Mouse (Mus musculus): ENCODE results near the gene Cdkn1b. TPM values are rescaled to one million over a fixed set of nuclear protein-coding genes. Genes with fewer than 3 reads are reported as not detected.
A peak's percentile ranks its signal among the peaks of the same experiment; 100 is the strongest.

Cdkn1b gene
- total RNA-seq (2017): 272 to 301 TPM (median 295 TPM) in 3 replicates

DNA sequence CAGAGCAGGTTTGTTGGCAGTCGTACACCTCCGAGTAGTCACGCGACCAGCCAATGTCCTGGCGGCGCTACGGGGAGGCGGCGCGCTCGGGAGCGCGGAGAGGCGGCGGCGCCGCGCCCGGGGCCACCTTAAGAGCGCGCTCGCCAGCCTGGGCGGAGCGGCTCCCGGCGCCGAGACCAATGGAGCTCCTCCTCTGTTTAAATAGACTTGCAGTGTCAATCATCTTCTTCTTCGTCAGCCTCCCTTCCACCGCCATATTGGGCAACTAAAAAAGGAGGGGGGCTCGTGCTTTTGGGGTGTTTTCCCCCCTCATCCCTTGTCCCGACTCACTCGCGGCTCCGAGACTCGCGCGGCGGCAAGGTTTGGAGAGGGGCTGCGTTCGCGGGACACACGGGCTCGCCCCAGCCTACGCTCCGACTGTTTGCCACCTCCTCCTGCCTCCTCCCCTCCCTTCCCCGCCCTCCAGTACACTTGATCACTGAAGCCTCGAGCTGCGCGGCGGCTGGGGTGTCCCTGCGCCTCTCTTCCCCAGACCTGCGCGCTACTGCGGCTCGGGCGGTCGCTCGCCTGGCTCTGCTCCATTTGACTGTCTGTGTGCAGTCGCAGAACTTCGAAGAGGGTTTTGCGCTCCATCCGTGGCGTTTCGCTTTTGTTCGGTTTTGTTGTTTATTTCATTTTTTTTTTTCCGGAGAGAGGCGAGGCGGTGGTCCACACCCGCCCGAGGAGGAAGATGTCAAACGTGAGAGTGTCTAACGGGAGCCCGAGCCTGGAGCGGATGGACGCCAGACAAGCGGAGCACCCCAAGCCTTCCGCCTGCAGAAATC is at the start of gene Cdkn1b:
TSS of gene Cdkn1b (plus strand) at position 212 of the 824 bp plus-strand sequence.
- peak; percentile 75 for ATAC-seq (replicated peaks; ENCODE audit: insufficient number of reproducible peaks, low FRiP score, low TSS enrichment, poor library complexity, severe bottlenecking)

GRCm38 (mm10) chr6:134870887-134871286 is 49.3 kb upstream of the Cdkn1b start:
- ATAC-seq (replicated peaks; ENCODE audit: insufficient number of reproducible peaks, low FRiP score, low TSS enrichment, poor library complexity, severe bottlenecking): no peak

- ATAC-seq (replicated peaks; ENCODE audit: insufficient number of reproducible peaks, low FRiP score, low TSS enrichment, poor library complexity, severe bottlenecking): no peak
Measured at GRCm38 (mm10) chr6:134872236-134872635, 48.0 kb upstream of the Cdkn1b start.

DNA sequence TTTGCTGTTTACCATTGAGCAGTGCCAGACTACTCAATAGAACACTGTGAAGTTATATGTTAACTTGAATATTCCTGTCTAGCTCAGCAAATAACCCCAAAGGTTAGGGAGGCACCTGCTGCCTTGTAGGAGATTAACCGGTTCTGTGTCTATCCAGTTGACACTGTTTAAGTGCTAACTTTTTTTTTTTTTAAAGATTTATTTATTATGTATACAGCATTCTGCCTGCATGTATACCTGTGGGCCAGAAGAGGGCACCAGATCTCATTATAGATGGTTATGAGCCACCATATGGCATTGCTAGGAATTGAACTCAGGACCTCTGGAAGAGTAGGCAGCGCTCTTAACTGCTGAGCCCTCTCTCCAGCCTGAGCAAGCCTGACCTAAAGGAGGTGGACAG is 47.2 kb upstream of the Cdkn1b start:
- no peak for ATAC-seq (replicated peaks; ENCODE audit: insufficient number of reproducible peaks, low FRiP score, low TSS enrichment, poor library complexity, severe bottlenecking)

- ATAC-seq (replicated peaks; ENCODE audit: insufficient number of reproducible peaks, low FRiP score, low TSS enrichment, poor library complexity, severe bottlenecking): no peak
Measured at GRCm38 (mm10) chr6:134876795-134877194, 43.4 kb upstream of the Cdkn1b start.

DNA sequence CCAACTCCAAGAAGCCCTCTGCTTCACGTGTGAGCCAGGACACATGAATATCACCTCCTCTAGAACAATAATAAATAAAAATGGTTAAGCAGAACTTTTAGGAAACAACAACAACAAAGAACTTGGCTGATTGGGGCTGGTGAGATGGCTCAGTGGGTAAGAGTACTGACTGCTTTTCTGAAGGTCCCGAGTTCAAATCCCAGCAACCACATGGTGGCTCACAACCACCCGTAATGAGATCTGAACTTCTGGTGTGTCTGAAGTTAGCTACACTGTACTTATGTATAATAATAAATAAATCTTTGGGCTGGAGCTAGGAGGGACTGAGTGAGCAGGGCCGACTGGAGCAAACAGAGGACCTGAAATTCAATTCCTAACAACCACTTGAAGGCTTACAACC is 42.9 kb upstream of the Cdkn1b start:
- no peak for ATAC-seq (replicated peaks; ENCODE audit: insufficient number of reproducible peaks, low FRiP score, low TSS enrichment, poor library complexity, severe bottlenecking)

DNA sequence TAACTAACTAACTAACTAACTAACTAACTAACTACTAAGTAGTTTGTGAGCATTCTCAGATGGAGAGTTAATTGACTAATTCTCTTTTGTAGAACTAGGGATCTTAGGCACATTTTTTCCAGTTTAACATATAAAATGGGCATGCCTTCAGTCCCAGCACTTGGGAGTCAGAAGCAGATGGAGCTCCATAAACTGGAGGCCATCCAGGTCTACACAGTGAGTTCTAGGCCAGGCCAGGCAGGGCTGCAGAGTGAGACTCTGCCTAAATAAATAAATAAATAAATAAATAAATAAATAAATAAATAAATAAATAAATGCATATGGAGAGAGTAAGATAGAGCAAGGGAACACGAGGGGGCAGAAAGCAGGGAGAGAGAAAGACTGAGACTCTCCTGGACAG is 42.3 kb upstream of the Cdkn1b start:
- ATAC-seq (replicated peaks; ENCODE audit: insufficient number of reproducible peaks, low FRiP score, low TSS enrichment, poor library complexity, severe bottlenecking): no peak

GRCm38 (mm10) chr6:134879556-134879955 is 40.6 kb upstream of the Cdkn1b start:
- ATAC-seq (replicated peaks; ENCODE audit: insufficient number of reproducible peaks, low FRiP score, low TSS enrichment, poor library complexity, severe bottlenecking): no peak

DNA sequence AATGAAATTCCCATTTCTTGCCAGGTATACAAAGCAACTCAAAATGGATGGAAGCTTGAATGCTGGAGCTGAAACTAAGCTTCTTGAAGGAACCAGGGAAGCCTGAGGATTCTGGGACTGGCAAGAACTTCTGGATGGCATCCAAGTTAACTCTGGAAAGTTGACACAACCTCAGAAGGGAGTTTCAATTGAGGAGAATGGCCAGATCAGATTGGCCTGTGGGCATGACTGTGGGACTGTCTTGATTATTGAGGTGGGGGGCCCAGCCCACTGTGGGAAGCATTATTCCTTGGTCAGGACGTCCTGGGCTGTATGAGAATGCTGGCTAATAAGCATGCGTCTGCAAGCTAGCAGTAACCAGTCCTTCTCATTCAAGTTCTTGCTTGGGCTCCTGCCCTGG is 40.2 kb upstream of the Cdkn1b start:
- no peak for ATAC-seq (replicated peaks; ENCODE audit: insufficient number of reproducible peaks, low FRiP score, low TSS enrichment, poor library complexity, severe bottlenecking)

DNA sequence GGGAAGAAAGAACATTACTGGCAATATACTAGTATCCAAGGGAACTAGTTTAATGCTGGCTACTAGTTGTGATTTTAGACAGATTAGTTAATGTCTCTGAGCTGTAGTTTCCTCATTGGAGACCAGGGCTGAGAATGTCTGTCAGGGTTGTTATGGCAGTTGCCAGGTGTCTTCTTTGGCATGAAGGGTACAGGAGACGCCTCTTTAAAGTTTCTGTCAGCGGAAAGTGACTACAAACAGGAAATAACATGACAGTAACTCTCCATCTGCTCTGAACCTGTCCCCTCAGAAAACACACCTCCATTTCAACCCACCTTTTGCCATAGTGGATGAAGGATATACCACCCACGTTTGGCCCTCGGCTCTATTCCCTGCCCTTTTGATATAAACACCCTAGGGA is 36.5 kb upstream of the Cdkn1b start:
- ATAC-seq (replicated peaks; ENCODE audit: insufficient number of reproducible peaks, low FRiP score, low TSS enrichment, poor library complexity, severe bottlenecking): no peak

DNA sequence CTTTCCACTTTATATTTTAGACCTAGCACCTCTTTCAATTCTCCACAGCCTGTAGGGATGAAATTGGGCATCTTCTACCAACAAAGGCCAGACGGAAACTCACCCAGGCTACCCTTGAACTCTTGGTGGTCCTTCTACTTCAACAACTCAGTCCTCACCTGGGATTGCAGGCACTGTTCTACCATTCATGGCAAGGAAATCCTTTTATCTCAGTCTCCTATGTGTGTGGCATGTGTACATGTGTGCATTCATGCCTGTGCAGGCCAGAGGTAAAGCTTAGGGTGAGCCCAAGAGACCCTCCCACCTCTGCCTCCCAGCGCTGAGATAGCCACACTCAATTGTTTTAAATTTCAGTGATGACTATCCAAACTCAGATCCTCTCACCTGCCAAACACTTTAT is 34.7 kb upstream of the Cdkn1b start:
- ATAC-seq (replicated peaks; ENCODE audit: insufficient number of reproducible peaks, low FRiP score, low TSS enrichment, poor library complexity, severe bottlenecking): no peak

DNA sequence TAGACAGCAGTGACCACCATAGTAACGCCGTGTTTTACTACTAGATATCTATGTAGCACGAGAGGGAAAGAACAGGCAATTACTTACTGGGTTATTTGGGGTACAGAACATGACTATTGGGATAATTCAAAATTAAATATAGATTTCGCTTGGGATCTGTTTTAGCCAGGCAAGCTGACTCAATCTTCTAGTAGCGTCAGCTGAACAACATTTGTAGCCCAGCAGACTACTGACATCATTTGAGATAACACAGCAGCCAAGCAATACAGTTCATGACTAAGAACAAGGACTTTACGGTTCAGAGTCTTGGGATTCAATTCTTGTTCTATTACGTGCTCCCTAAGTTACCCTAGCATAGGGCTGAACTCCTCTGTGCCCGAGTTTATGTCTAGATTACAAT is 33.7 kb upstream of the Cdkn1b start:
- no peak for ATAC-seq (replicated peaks; ENCODE audit: insufficient number of reproducible peaks, low FRiP score, low TSS enrichment, poor library complexity, severe bottlenecking)

DNA sequence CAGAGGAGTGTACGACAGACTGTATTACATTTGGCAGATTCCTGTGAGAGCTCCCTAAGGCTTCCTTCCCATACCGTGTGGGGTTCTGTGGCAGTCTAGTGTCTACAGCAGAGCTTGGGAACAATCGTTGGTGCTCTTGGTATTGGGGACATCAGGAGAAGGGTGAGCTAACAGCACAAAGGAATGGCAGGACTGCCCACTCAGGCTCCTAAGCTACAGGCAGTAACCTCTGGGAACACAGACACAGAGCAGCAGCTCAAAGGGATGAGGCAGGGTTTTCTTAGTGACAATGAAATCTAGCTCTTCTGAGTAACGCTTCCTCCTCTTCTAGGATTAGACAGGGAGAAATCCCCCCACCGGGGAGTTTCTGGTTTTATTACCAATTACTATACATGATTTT is 33.2 kb upstream of the Cdkn1b start:
- no peak for ATAC-seq (replicated peaks; ENCODE audit: insufficient number of reproducible peaks, low FRiP score, low TSS enrichment, poor library complexity, severe bottlenecking)

GRCm38 (mm10) chr6:134887711-134888449 is 32.3 kb upstream of the Cdkn1b start:
- ATAC-seq (replicated peaks; ENCODE audit: insufficient number of reproducible peaks, low FRiP score, low TSS enrichment, poor library complexity, severe bottlenecking): no peak

- ATAC-seq (replicated peaks; ENCODE audit: insufficient number of reproducible peaks, low FRiP score, low TSS enrichment, poor library complexity, severe bottlenecking): no peak
Measured at GRCm38 (mm10) chr6:134888563-134889017, 31.6 kb upstream of the Cdkn1b start.

DNA sequence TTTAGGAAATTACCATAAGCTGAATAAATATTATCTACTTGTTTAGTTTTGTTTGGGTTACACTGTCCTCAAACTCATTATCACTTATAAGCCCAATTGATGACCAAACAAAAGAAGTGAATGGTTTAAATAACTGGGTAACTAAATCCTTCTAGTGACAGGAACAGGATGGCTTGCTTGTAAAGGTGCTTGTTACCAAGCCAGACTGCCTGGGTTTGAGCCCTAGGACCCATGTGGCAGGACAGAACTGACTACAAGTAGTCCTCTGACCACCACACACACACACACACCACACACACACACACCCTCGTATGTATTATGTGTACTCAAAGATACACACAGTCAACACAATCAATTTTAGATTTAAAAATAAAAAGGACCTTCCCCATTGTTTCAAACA is 30.4 kb upstream of the Cdkn1b start:
- no peak for ATAC-seq (replicated peaks; ENCODE audit: insufficient number of reproducible peaks, low FRiP score, low TSS enrichment, poor library complexity, severe bottlenecking)

GRCm38 (mm10) chr6:134890436-134890835 is 29.8 kb upstream of the Cdkn1b start:
- no peak for ATAC-seq (replicated peaks; ENCODE audit: insufficient number of reproducible peaks, low FRiP score, low TSS enrichment, poor library complexity, severe bottlenecking)

DNA sequence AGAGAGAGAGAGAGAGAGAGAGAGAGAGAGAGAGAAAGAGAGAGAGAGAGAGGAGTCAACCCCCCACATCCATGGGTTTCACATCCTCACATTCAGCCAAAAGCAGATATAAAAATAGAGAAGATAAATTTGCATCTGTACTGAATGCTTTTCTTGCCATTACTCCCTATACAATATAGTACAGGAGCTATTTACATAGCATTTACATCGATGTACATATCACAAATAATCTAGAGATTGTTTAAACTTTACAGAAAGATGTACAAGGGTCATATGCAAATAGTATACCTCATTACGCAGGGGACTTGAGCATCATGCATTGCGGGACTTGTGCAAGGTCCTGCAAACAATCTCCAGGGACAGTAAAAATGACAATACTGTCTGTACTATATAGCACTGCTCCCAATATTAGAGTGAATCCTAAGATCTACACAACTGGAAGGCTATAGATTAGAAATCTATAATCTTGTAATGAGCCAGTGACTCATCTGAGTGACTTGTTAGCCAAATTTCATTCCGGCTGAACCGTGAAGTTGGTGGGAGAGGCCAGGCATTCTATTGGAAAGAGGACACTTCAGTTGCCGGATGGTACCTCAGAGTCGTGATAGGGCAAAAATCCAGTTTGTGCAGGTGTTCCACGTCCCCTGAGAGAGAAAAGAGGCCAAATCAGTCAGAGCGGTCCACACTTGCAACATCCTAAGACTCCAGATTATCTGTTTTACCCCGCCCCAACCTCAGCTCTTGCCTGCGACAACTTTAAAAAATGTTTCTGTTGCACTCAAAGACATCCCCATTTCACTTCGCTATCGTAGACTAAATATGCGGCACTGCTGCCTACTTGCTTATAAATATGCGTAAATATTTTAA is 23.4 kb upstream of the Cdkn1b start:
- peak; percentile 38; the same call in 1 of the 2 replicates for ATAC-seq (replicated peaks; ENCODE audit: insufficient number of reproducible peaks, low FRiP score, low TSS enrichment, poor library complexity, severe bottlenecking)

GRCm38 (mm10) chr6:134897443-134898094 is 22.6 kb upstream of the Cdkn1b start:
- ATAC-seq (replicated peaks; ENCODE audit: insufficient number of reproducible peaks, low FRiP score, low TSS enrichment, poor library complexity, severe bottlenecking): peak; percentile 80
